ENCODE assay signal across 8 mouse cellular contexts in genomic region chr6:136807395-136808013, GRCm38 (mm10). TPM values are rescaled to one million over a fixed set of nuclear protein-coding genes. Genes with fewer than 3 reads are reported as not detected.
DNase-seq lines count a peak whose midpoint lies in the region; ATAC-seq and TF ChIP-seq lines count a peak whose summit lies in the region.

No protein-coding gene starts in this region.

- peak overlapping the region; percentile 96 for H3K27ac ChIP-seq in lung, embryonic 16.5 days (ENCODE audit: low read length)
- H3K27ac ChIP-seq in limb, embryonic 11.5 days (replicated peaks; ENCODE audit: low read depth, low read length), result no peak overlapping the region
- H3K27ac ChIP-seq in olfactory bulb, adult 2 months (ENCODE audit: insufficient read depth, low read depth, low read length), result peak overlapping the region; percentile 60

- H3K4me3 ChIP-seq in lung, embryonic 16.5 days (ENCODE audit: low read length), result peak overlapping the region; percentile 83
- peak overlapping the region; percentile 71 for H3K4me3 ChIP-seq in erythroblast, embryonic 14.5 days (replicated peaks)
- peak overlapping the region; percentile 71; the same call in 1 of the 2 replicates for H3K4me3 ChIP-seq in limb, embryonic 11.5 days (ENCODE audit: low read depth, low read length)
- H3K4me3 ChIP-seq in olfactory bulb, adult 2 months (ENCODE audit: insufficient read depth, low read depth, low read length), result peak overlapping the region; percentile 23; the same call in 1 of the 2 replicates

- H3K27me3 ChIP-seq in lung, embryonic 16.5 days (ENCODE audit: control insufficient read depth, insufficient read depth, low read depth, low read length), result no peaks in the 10 kb centered on the region
- H3K27me3 ChIP-seq in erythroblast, embryonic 14.5 days (ENCODE audit: control insufficient read depth), result no peaks in the 10 kb centered on the region
- H3K27me3 ChIP-seq in limb, embryonic 11.5 days (ENCODE audit: control insufficient read depth, insufficient read depth, low read length), result no peaks in the 10 kb centered on the region

- H3K9me3 ChIP-seq in lung, embryonic 16.5 days (ENCODE audit: control insufficient read depth, low read length), result no peaks in the 10 kb centered on the region
- H3K9me3 ChIP-seq in erythroblast, embryonic 14.5 days (ENCODE audit: control insufficient read depth, low read length), result no peaks in the 10 kb centered on the region
- H3K9me3 ChIP-seq in limb, embryonic 11.5 days (ENCODE audit: control insufficient read depth, low read length), result no peaks in the 10 kb centered on the region

- 21% methylated on average over 18 of the region's 18 CpGs for WGBS in lung, embryonic 16.5 days
- WGBS in limb, embryonic 11.5 days, result 34% methylated on average over 18 of the region's 18 CpGs
- 39% methylated on average over 18 of the region's 18 CpGs for WGBS in olfactory bulb, adult 2 months

- peak overlapping the region; percentile 67 for H3K9ac ChIP-seq in lung, embryonic 16.5 days (ENCODE audit: low read length)
- peak overlapping the region; percentile 45; the same call in 1 of the 2 replicates for H3K9ac ChIP-seq in limb, embryonic 11.5 days (ENCODE audit: low read length)

- H3K4me2 ChIP-seq in lung, embryonic 16.5 days (ENCODE audit: low read depth, low read length), result peak overlapping the region; percentile 75
- peak overlapping the region; percentile 42 for H3K4me2 ChIP-seq in limb, embryonic 11.5 days (ENCODE audit: low read depth, severe bottlenecking)

- H3K4me1 ChIP-seq in lung, embryonic 16.5 days (replicated peaks; ENCODE audit: control insufficient read depth, insufficient read depth, low read length), result peaks cover 18% of the 10 kb centered on the region
- H3K4me1 ChIP-seq in erythroblast, embryonic 14.5 days (ENCODE audit: control insufficient read depth), result peaks cover 74% of the 10 kb centered on the region
- H3K4me1 ChIP-seq in limb, embryonic 11.5 days (ENCODE audit: control insufficient read depth, insufficient read depth, low read length), result peaks cover 7% of the 10 kb centered on the region; the same call in 1 of the 2 replicates
- H3K4me1 ChIP-seq in olfactory bulb, adult 2 months (ENCODE audit: control insufficient read depth, insufficient read depth, low read length), result peaks cover 11% of the 10 kb centered on the region; the same call in 1 of the 2 replicates

- H3K36me3 ChIP-seq in lung, embryonic 16.5 days (ENCODE audit: control insufficient read depth, insufficient read depth, low read length), result 0 out of 2 replicates have a peak, but pooled peaks cover 4% of the 10 kb centered on the region
- H3K36me3 ChIP-seq in erythroblast, embryonic 14.5 days (ENCODE audit: control insufficient read depth), result peaks cover 34% of the 10 kb centered on the region
- peaks cover 2% of the 10 kb centered on the region; the same call in 1 of the 2 replicates for H3K36me3 ChIP-seq in limb, embryonic 11.5 days (ENCODE audit: control insufficient read depth, insufficient read depth, low read length)

- no peak for DNase-seq in lung, postnatal 25 days (ENCODE audit: low spot score)
- DNase-seq in limb, embryonic 11.5 days (ENCODE audit: low spot score), result no peak
- no peak for DNase-seq in right cerebral cortex, postnatal 4 days
- DNase-seq in kidney, adult 8-10 months, result no peak

- ATAC-seq in lung, embryonic 16.5 days (ENCODE audit: low read depth), result no peak
- peak; percentile 5; the same call in 1 of the 2 replicates for ATAC-seq in limb, embryonic 11.5 days (ENCODE audit: insufficient number of reproducible peaks, low FRiP score, low TSS enrichment, low read depth)
- ATAC-seq in megakaryocyte-erythroid progenitor cell, adult 5-6 weeks (replicated peaks; ENCODE audit: low FRiP score, low TSS enrichment, poor library complexity, severe bottlenecking), result no peak

- TF ChIP-seq CTCF in olfactory bulb, adult 2 months (IDR thresholded peaks at IDR 0.05; ENCODE audit: insufficient read depth, low read depth, low read length), result no peak

- TF ChIP-seq POLR2A in olfactory bulb, adult 2 months (IDR thresholded peaks at IDR 0.05; ENCODE audit: insufficient read depth, low read depth, low read length), result no peak

RNA-seq across cellular contexts. Expression of gene H2afj, which starts 0.5 kb away (rescaled TPM):
- polyA plus RNA-seq in lung, embryonic 16.5 days (2015; fragmentation: Nextera tagmentation; extraction: Ambion mirVana), result 121 and 141 TPM in 2 replicates
- polyA plus RNA-seq in erythroblast, embryonic 14.5 days (2012), result 137 and 209 TPM in 2 replicates
- polyA plus RNA-seq in limb, embryonic 11.5 days (2014; fragmentation: Nextera tagmentation; extraction: Ambion mirVana), result 78.5 and 79.9 TPM in 2 replicates
- not detected in 2 replicates for polyA plus RNA-seq in olfactory bulb, adult 2 months (2012; ENCODE audit: insufficient read depth, insufficient read length, low replicate concordance, missing spikeins)
- 38.7 and 39.4 TPM in 2 replicates for total RNA-seq in megakaryocyte-erythroid progenitor cell, adult 5-6 weeks (2014; fragmentation: Nextera tagmentation)
- 43.2 and 73.2 TPM in 2 replicates for total RNA-seq in megakaryocyte-erythroid progenitor cell, adult 5-6 weeks (2017)

RNA-seq across cellular contexts. Expression of gene Hist4h4, which starts 3.3 kb away (rescaled TPM):
- 0.93 and 1.1 TPM in 2 replicates for polyA plus RNA-seq in lung, embryonic 16.5 days (2015; fragmentation: Nextera tagmentation; extraction: Ambion mirVana)
- polyA plus RNA-seq in erythroblast, embryonic 14.5 days (2012), result 1.7 and 2.6 TPM in 2 replicates
- 0.92 and 0.96 TPM in 2 replicates for polyA plus RNA-seq in limb, embryonic 11.5 days (2014; fragmentation: Nextera tagmentation; extraction: Ambion mirVana)
- polyA plus RNA-seq in olfactory bulb, adult 2 months (2012; ENCODE audit: insufficient read depth, insufficient read length, low replicate concordance, missing spikeins), result not detected in 2 replicates
- total RNA-seq in megakaryocyte-erythroid progenitor cell, adult 5-6 weeks (2014; fragmentation: Nextera tagmentation), result 28.8 and 33.6 TPM in 2 replicates
- 19.2 and 39.0 TPM in 2 replicates for total RNA-seq in megakaryocyte-erythroid progenitor cell, adult 5-6 weeks (2017)

RNA-seq across cellular contexts. Expression of gene BC049715, which starts 19.9 kb away (rescaled TPM):
- polyA plus RNA-seq in lung, embryonic 16.5 days (2015; fragmentation: Nextera tagmentation; extraction: Ambion mirVana), result 0.87 and 1.7 TPM in 2 replicates
- 0.59 and 1.4 TPM in 2 replicates for polyA plus RNA-seq in erythroblast, embryonic 14.5 days (2012)
- 1.8 and 2.7 TPM in 2 replicates for polyA plus RNA-seq in limb, embryonic 11.5 days (2014; fragmentation: Nextera tagmentation; extraction: Ambion mirVana)
- not detected in 2 replicates for polyA plus RNA-seq in olfactory bulb, adult 2 months (2012; ENCODE audit: insufficient read depth, insufficient read length, low replicate concordance, missing spikeins)
- 0.96 and 1.2 TPM in 2 replicates for total RNA-seq in megakaryocyte-erythroid progenitor cell, adult 5-6 weeks (2014; fragmentation: Nextera tagmentation)
- 1.0 and 2.5 TPM in 2 replicates for total RNA-seq in megakaryocyte-erythroid progenitor cell, adult 5-6 weeks (2017)

RNA-seq across cellular contexts. Expression of gene Wbp11, which starts 20.5 kb away (rescaled TPM):
- polyA plus RNA-seq in lung, embryonic 16.5 days (2015; fragmentation: Nextera tagmentation; extraction: Ambion mirVana), result 91.1 and 107 TPM in 2 replicates
- polyA plus RNA-seq in erythroblast, embryonic 14.5 days (2012), result 28.6 and 29.6 TPM in 2 replicates
- 169 and 183 TPM in 2 replicates for polyA plus RNA-seq in limb, embryonic 11.5 days (2014; fragmentation: Nextera tagmentation; extraction: Ambion mirVana)
- polyA plus RNA-seq in olfactory bulb, adult 2 months (2012; ENCODE audit: insufficient read depth, insufficient read length, low replicate concordance, missing spikeins), result 319 and 436 TPM in 2 replicates
- total RNA-seq in megakaryocyte-erythroid progenitor cell, adult 5-6 weeks (2014; fragmentation: Nextera tagmentation), result 122 and 137 TPM in 2 replicates
- total RNA-seq in megakaryocyte-erythroid progenitor cell, adult 5-6 weeks (2017), result 57.0 and 70.7 TPM in 2 replicates

RNA-seq across cellular contexts. Expression of gene Gucy2c, which starts 25.9 kb away (rescaled TPM):
- 0.13 and 0.21 TPM in 2 replicates for polyA plus RNA-seq in lung, embryonic 16.5 days (2015; fragmentation: Nextera tagmentation; extraction: Ambion mirVana)
- not detected in 2 replicates for polyA plus RNA-seq in erythroblast, embryonic 14.5 days (2012)
- polyA plus RNA-seq in limb, embryonic 11.5 days (2014; fragmentation: Nextera tagmentation; extraction: Ambion mirVana), result 0.14 and 0.35 TPM in 2 replicates
- polyA plus RNA-seq in olfactory bulb, adult 2 months (2012; ENCODE audit: insufficient read depth, insufficient read length, low replicate concordance, missing spikeins), result not detected in 2 replicates
- total RNA-seq in megakaryocyte-erythroid progenitor cell, adult 5-6 weeks (2014; fragmentation: Nextera tagmentation), result not detected in 2 replicates
- total RNA-seq in megakaryocyte-erythroid progenitor cell, adult 5-6 weeks (2017), result not detected in 2 replicates

Comparison
In these comparisons a context has a peak if more than half of its experiments do, and no peak if none do; other contexts are left out.
1. H3K4me3 ChIP-seq: peak in every context shown above with its lines; median percentile 83 in lung, embryonic 16.5 days; 71 in erythroblast, embryonic 14.5 days; 71 in limb, embryonic 11.5 days; 23 in olfactory bulb, adult 2 months.
2. RNA of gene H2afj, which starts 0.5 kb away (polyA plus RNA-seq): 137 to 209 TPM in erythroblast, embryonic 14.5 days, 121 to 141 TPM in lung, embryonic 16.5 days and 78.5 to 79.9 TPM in limb, embryonic 11.5 days; not detected in olfactory bulb, adult 2 months; every median in the first group is over 10 times any median in the second.